Mouse (Mus musculus) MEL (cell line): ENCODE results near the gene Dpf2. TPM values are rescaled to one million over a fixed set of nuclear protein-coding genes. Genes with fewer than 3 reads are reported as not detected.

ENCODE experiments used
- DNase-seq: peaks from one replicate; pipeline ENCODE4 v3.0.0; 2011; ENCODE audit warnings: low read depth, low spot score
- H3K27ac ChIP-seq: 2 replicates; pipeline ENCODE4 v1.5.1; 2012; ENCODE audit warnings: low read depth, mild to moderate bottlenecking, control low read depth, low read length, moderate library complexity; ENCODE audit not compliant: control insufficient read depth
- H3K27me3 ChIP-seq, 2 experiments: fragments of 150-350 bp in 1 of 2; sonication (generic) in 1 of 2; 2 replicates each; pipeline ENCODE4 v1.6.1; 2012; ENCODE audit warnings: low read length in 2 of 2, mild to moderate bottlenecking in 2 of 2, improper control_type of control experiment in 1 of 2, moderate library complexity in 1 of 2; ENCODE audit not compliant: insufficient read depth in 2 of 2, control insufficient read depth in 1 of 2
- H3K36me3 ChIP-seq, 2 experiments: 2 replicates each; pipeline ENCODE4 v1.6.1; 2012 to 2014; ENCODE audit warnings: low read length in 2 of 2, improper control_type of control experiment in 1 of 2, inconsistent platforms in 1 of 2, mild to moderate bottlenecking in 1 of 2; ENCODE audit not compliant: insufficient read depth in 2 of 2, control insufficient read depth in 1 of 2
- H3K4me1 ChIP-seq, 2 experiments: fragments of 150-350 bp in 1 of 2; sonication (generic) in 1 of 2; 2 replicates each; pipeline ENCODE4 v1.6.1; 2012; ENCODE audit warnings: low read length in 2 of 2, improper control_type of control experiment in 1 of 2, mild to moderate bottlenecking in 1 of 2; ENCODE audit not compliant: insufficient read depth in 2 of 2, control insufficient read depth in 1 of 2
- H3K4me3 ChIP-seq, 2 experiments: fragments of 150-350 bp in 1 of 2; sonication (generic) in 1 of 2; 2 replicates each; pipeline ENCODE4 v1.5.1; 2012; ENCODE audit warnings: low read depth in 2 of 2, low read length in 2 of 2, mild to moderate bottlenecking in 2 of 2, moderate library complexity in 2 of 2, control low read depth in 1 of 2, improper control_type of control experiment in 1 of 2; ENCODE audit not compliant: control insufficient read depth in 1 of 2, insufficient read depth in 1 of 2
- H3K79me2 ChIP-seq: 2 replicates; pipeline ENCODE4 v1.6.1; 2012; ENCODE audit warnings: mild to moderate bottlenecking, low read length, moderate library complexity; ENCODE audit not compliant: control insufficient read depth, poor library complexity, insufficient read depth
- H3K9ac ChIP-seq: 2 replicates; pipeline ENCODE4 v1.6.1; 2012; ENCODE audit warnings: low read depth, mild to moderate bottlenecking, control low read depth, low read length, moderate library complexity; ENCODE audit not compliant: control insufficient read depth, poor library complexity, severe bottlenecking
- H3K9me3 ChIP-seq: fragments of 150-350 bp; sonication (generic); replicated peaks from 2 replicates; pipeline ENCODE4 v1.6.1; 2012; ENCODE audit warnings: mild to moderate bottlenecking, low read length, improper control_type of control experiment, moderate library complexity; ENCODE audit not compliant: insufficient read depth
- BHLHE40 ChIP-seq: IDR thresholded peaks from 2 replicates; pipeline ENCODE4 v1.6.1; 2012; ENCODE audit warnings: low read depth, mild to moderate bottlenecking, inconsistent platforms, low read length, improper control_type of control experiment, borderline replicate concordance
- E2F4 ChIP-seq: IDR thresholded peaks from 2 replicates; pipeline ENCODE4 v1.6.1; 2011; ENCODE audit warnings: low read depth, low read length, improper control_type of control experiment, borderline replicate concordance
- ELF1 ChIP-seq: IDR thresholded peaks from 2 replicates; pipeline ENCODE4 v1.6.1; 2014; ENCODE audit warnings: low read depth, mild to moderate bottlenecking, inconsistent platforms, low read length, improper control_type of control experiment, moderate library complexity
- EP300 ChIP-seq, 2 experiments: IDR thresholded peaks; 2 replicates each; pipeline ENCODE4 v1.6.1; 2011; ENCODE audit warnings: improper control_type of control experiment in 2 of 2, low read length in 2 of 2, low read depth in 1 of 2, mild to moderate bottlenecking in 1 of 2
- GABPA ChIP-seq: IDR thresholded peaks from 2 replicates; pipeline ENCODE4 v1.6.1; 2012; ENCODE audit warnings: low read depth, mild to moderate bottlenecking, inconsistent platforms, low read length, improper control_type of control experiment, moderate library complexity
- HCFC1 ChIP-seq: IDR thresholded peaks from 2 replicates; pipeline ENCODE4 v1.6.1; 2012; ENCODE audit warnings: low read depth, mild to moderate bottlenecking, inconsistent platforms, low read length, improper control_type of control experiment, moderate library complexity
- JUND ChIP-seq: IDR thresholded peaks from 2 replicates; pipeline ENCODE4 v1.6.1; 2011; ENCODE audit warnings: low read depth, mild to moderate bottlenecking, improper control_type of control experiment, low read length
- MAFK ChIP-seq: IDR thresholded peaks from 2 replicates; pipeline ENCODE4 v1.6.1; 2011; ENCODE audit warnings: low read depth, mild to moderate bottlenecking, low read length, improper control_type of control experiment, borderline replicate concordance
- MAX ChIP-seq: IDR thresholded peaks from 2 replicates; pipeline ENCODE4 v1.6.1; 2011; ENCODE audit warnings: low read length, improper control_type of control experiment
- MAZ ChIP-seq: IDR thresholded peaks from 2 replicates; pipeline ENCODE4 v1.6.1; 2012; ENCODE audit warnings: low read depth, mild to moderate bottlenecking, inconsistent platforms, low read length, improper control_type of control experiment
- NELFE ChIP-seq: IDR thresholded peaks from 2 replicates; pipeline ENCODE4 v1.6.1; 2011; ENCODE audit warnings: low read depth, low read length, improper control_type of control experiment
- RAD21 ChIP-seq: IDR thresholded peaks from 2 replicates; pipeline ENCODE4 v1.6.1; 2011; ENCODE audit warnings: mild to moderate bottlenecking, low read depth, low read length, improper control_type of control experiment
- RCOR1 ChIP-seq: IDR thresholded peaks from 2 replicates; pipeline ENCODE4 v1.6.1; 2012; ENCODE audit warnings: low read depth, mild to moderate bottlenecking, inconsistent platforms, low read length, improper control_type of control experiment
- SIN3A ChIP-seq: IDR thresholded peaks from 2 replicates; pipeline ENCODE4 v1.6.1; 2012; ENCODE audit warnings: low read length, improper control_type of control experiment, inconsistent platforms
- TBP ChIP-seq: IDR thresholded peaks from 2 replicates; pipeline ENCODE4 v1.8.0; 2011; ENCODE audit warnings: low read depth, low read length, improper control_type of control experiment
- USF1 ChIP-seq: IDR thresholded peaks from 2 replicates; pipeline ENCODE4 v1.6.1; 2014; ENCODE audit warnings: low read depth, mild to moderate bottlenecking, inconsistent platforms, low read length, improper control_type of control experiment, moderate library complexity
- USF2 ChIP-seq, 2 experiments: IDR thresholded peaks; 2 replicates each; pipeline ENCODE4 v1.6.1; 2011 to 2012; ENCODE audit warnings: improper control_type of control experiment in 2 of 2, low read length in 2 of 2, borderline replicate concordance in 1 of 2, inconsistent platforms in 1 of 2, low read depth in 1 of 2, mild to moderate bottlenecking in 1 of 2; ENCODE audit not compliant: insufficient read depth in 1 of 2
- ZC3H11A ChIP-seq: IDR thresholded peaks from 2 replicates; pipeline ENCODE4 v1.6.1; 2012; ENCODE audit warnings: low read depth, mild to moderate bottlenecking, inconsistent platforms, low read length, improper control_type of control experiment
- ZNF384 ChIP-seq: IDR thresholded peaks from 2 replicates; pipeline ENCODE4 v1.6.1; 2012; ENCODE audit warnings: low read depth, mild to moderate bottlenecking, inconsistent platforms, low read length, improper control_type of control experiment
- polyA plus RNA-seq, 2 experiments: library from polyadenylated mRNA; stranded (reverse) in 1 of 2; unstranded in 1 of 2; fragments of >175 nt in 1 of 2; fragments of >200 nt in 1 of 2; gene quantifications; 2 replicates each; pipeline versions ENCODE4 v1.2.1 to v1.2.4; 2012; ENCODE audit warnings: low replicate concordance in 2 of 2, low read depth in 1 of 2; ENCODE audit not compliant: insufficient read length in 2 of 2, insufficient read depth in 1 of 2, missing spikeins in 1 of 2
- total RNA-seq: library from RNA; depleted of rRNA; stranded (reverse); fragments of 300-350 nt; gene quantifications from 2 replicates; pipeline ENCODE4 v1.2.3, GENCODE M21; 2012

Dpf2 gene
- total and polyA plus RNA-seq, 3 experiments, result 58.6 to 166 (median 133) TPM

GRCm38 (mm10) chr19:5955704-5956670 is 43.2 kb upstream of the Dpf2 start:
- DNase-seq, result no peak
- Histone ChIP-seq H3K4me3 (no peak overlapping the region), H3K79me2 (peaks cover 2% of the 10 kb centered on the region), H3K27ac (no peak overlapping the region), H3K4me1 (no peaks in the 10 kb centered on the region), H3K36me3 (peaks cover 0 to 15% of the 10 kb centered on the region in 2 experiments; a peak in 2 of 4 replicates), H3K27me3 (no peaks in the 10 kb centered on the region), H3K9ac (no peak overlapping the region), H3K9me3 (no peaks in the 10 kb centered on the region)
- TF ChIP-seq JUND, result no peak
- no peak for TF ChIP-seq MAZ
- TF ChIP-seq ZNF384, result no peak
- TF ChIP-seq MAX, result no peak
- TF ChIP-seq EP300 (IDR thresholded peaks at IDR 0.05; ENCODE audit: low read depth in 1 of 2, low read length in 2 of 2), result no peak
- no peak for TF ChIP-seq USF1
- TF ChIP-seq ZC3H11A, result no peak
- TF ChIP-seq GABPA, result no peak
- TF ChIP-seq RAD21, result no peak
- no peak for TF ChIP-seq RCOR1
- TF ChIP-seq SIN3A, result no peak
- no peak for TF ChIP-seq ELF1
- no peak for TF ChIP-seq HCFC1
- no peak for TF ChIP-seq BHLHE40

GRCm38 (mm10) chr19:5954936-5955335 is 42.1 kb upstream of the Dpf2 start:
- no peaks in the 10 kb centered on the region for H3K4me1 ChIP-seq
- H3K9me3 ChIP-seq, result no peaks in the 10 kb centered on the region
- TF ChIP-seq MAFK (no peak), E2F4 (no peak), NELFE (no peak), TBP (no peak), USF2 (IDR thresholded peaks at IDR 0.05; ENCODE audit: borderline replicate concordance in 1 of 2, insufficient read depth in 1 of 2, low read depth in 1 of 2, low read length in 2 of 2) (no peak)
- H3K27ac ChIP-seq, result no peak overlapping the region
- DNase-seq, result no peak
- H3K36me3 ChIP-seq, result peaks cover 0 to 19% of the 10 kb centered on the region in 2 experiments; a peak in 2 of 4 replicates
- no peak overlapping the region for H3K4me3 ChIP-seq
- no peaks in the 10 kb centered on the region for H3K79me2 ChIP-seq
- no peak overlapping the region for H3K9ac ChIP-seq
- H3K27me3 ChIP-seq, result no peaks in the 10 kb centered on the region
